19 mouse cellular contexts compared by ENCODE assay signal in the genomic region with DNA sequence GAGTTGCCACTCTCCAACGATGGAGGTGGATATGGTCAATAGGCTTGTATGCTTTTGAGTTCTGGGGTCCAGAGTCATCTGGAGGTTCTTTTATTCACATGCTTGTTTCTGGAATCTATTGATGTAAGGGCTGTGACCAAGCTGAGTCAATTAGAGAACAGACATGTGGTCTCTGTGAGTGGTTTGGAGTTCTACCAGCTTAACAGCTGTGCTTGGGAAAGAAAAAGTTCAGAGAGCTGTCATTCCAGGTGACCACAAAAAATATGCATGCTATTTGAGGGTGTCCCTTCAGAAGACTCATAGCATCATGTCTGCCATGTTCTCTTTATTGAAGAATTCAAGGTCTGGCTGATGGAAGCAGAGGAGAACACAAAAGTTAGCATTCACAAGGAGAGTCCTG. TPM values are rescaled to one million over a fixed set of nuclear protein-coding genes. Genes with fewer than 3 reads are reported as not detected.
A peak's percentile ranks its signal among the peaks of the same experiment; 100 is the strongest.
DNase-seq lines count a peak whose midpoint lies in the region; TF ChIP-seq lines count a peak whose summit lies in the region.
"Had no signal": no experiment of that assay in that cellular context is flagged by ENCODE, and none has a peak within 500 bp of the region (broad histone marks: within the 10 kb centered on the region; RNA-seq: fewer than 3 reads in every experiment).

No protein-coding gene starts in this region.

- dilution Hi-C loops in CH12.LX (cut with MboI; ENCODE audit: extremely low pct_ligation_motif_present, extremely low pct_unique_long_range_greater_than_20kb, low sequenced_read_pairs), result no loop called here

- no peaks in the 10 kb centered on the region for H3K79me2 ChIP-seq in CH12.LX (replicated peaks; ENCODE audit: control insufficient read depth, extremely low read depth, insufficient read depth, poor library complexity, severe bottlenecking)

- no peaks in the 10 kb centered on the region for H3K36me3 ChIP-seq in CH12.LX (replicated peaks in 1 of 2; ENCODE audit: control insufficient read depth in 1 of 2, insufficient read depth in 1 of 2, low read length in 1 of 2)
- H3K36me3 ChIP-seq: forebrain, embryonic 12.5 days; heart, embryonic 15.5 days; hindbrain, embryonic 15.5 days had no signal

- no peaks in the 10 kb centered on the region for H3K9me3 ChIP-seq in CH12.LX (replicated peaks; ENCODE audit: low read length)
- H3K9me3 ChIP-seq: forebrain, embryonic 12.5 days; heart, embryonic 15.5 days; hindbrain, embryonic 15.5 days had no signal

- peaks cover 2 to 33% of the 10 kb centered on the region in 2 experiments; a peak in 3 of 4 replicates for H3K4me1 ChIP-seq in CH12.LX (ENCODE audit: control insufficient read depth in 1 of 2, insufficient read depth in 2 of 2)
- H3K4me1 ChIP-seq: forebrain, embryonic 12.5 days had no signal

- no peak for TF ChIP-seq RAD21 in CH12.LX (IDR thresholded peaks at IDR 0.05; ENCODE audit: low read depth, low read length)

- H3K27me3 ChIP-seq in CH12.LX (replicated peaks), result no peaks in the 10 kb centered on the region
- H3K27me3 ChIP-seq: forebrain, embryonic 12.5 days; heart, embryonic 15.5 days; hindbrain, embryonic 15.5 days had no signal

- no peak overlapping the region for H3K4me3 ChIP-seq in CH12.LX (replicated peaks in 1 of 3; ENCODE audit: low read depth in 2 of 3, low read length in 2 of 3, poor library complexity in 1 of 3)
- H3K4me3 ChIP-seq: forebrain, embryonic 12.5 days; heart, embryonic 15.5 days; hindbrain, embryonic 15.5 days had no signal

- TF ChIP-seq CTCF in CH12.LX (conservative IDR thresholded peaks at IDR 0.05 in 1 of 2, IDR thresholded peaks at IDR 0.05 in 1 of 2; ENCODE audit: low read depth in 2 of 2, low read length in 2 of 2), result no peak

- no peak for TF ChIP-seq POLR2A in CH12.LX (IDR thresholded peaks at IDR 0.05; ENCODE audit: low read depth, low read length)

- no peak overlapping the region for H3K27ac ChIP-seq in CH12.LX (ENCODE audit: insufficient read depth, low read depth)
- H3K27ac ChIP-seq: forebrain, embryonic 12.5 days; heart, embryonic 15.5 days; hindbrain, embryonic 15.5 days had no signal

- intact Hi-C loops in heart, postnatal 10 days (cut with DNase I), result loop anchor here (5.0 kb wide), 1 partner anchor 52 kb away; a partner anchor contains a TSS
- intact Hi-C loops in heart, postnatal 25 days (cut with DNase I), result no loop called here

- H3K4me2 ChIP-seq in CH12.LX (ENCODE audit: insufficient read depth, low read depth, poor library complexity, severe bottlenecking), result no peak overlapping the region
- H3K4me2 ChIP-seq: forebrain, embryonic 12.5 days; heart, embryonic 11.5 days; heart, embryonic 15.5 days; hindbrain, embryonic 15.5 days had no signal

- in situ Hi-C loops in CH12.LX (cut with MboI; ENCODE audit: low pct_ligation_motif_present, low pct_unique_long_range_greater_than_20kb, low sequenced_read_pairs), result no loop called here

- peak; percentile 91 for TF ChIP-seq EP300 in CH12.LX (IDR thresholded peaks at IDR 0.05; ENCODE audit: low read length)

- H3K9ac ChIP-seq in CH12.LX (ENCODE audit: insufficient read depth, low read depth), result no peak overlapping the region
- H3K9ac ChIP-seq: forebrain, embryonic 12.5 days; heart, embryonic 15.5 days; hindbrain, embryonic 15.5 days had no signal

- peak; percentile 12 to 14 for DNase-seq in cerebellum, postnatal 10 days
- no peak for DNase-seq in cerebellum, adult 11-12 months
- DNase-seq in heart, postnatal 10 days, result peak; percentile 13 to 27
- no peak for DNase-seq in heart, postnatal 25 days (ENCODE audit: low spot score)
- DNase-seq in CH12.LX (ENCODE audit: extremely low read depth), result peak; percentile 61
- peak; percentile 71 for DNase-seq in fibroblast of lung, adult 2 months (ENCODE audit: low read depth)
- DNase-seq in layer of hippocampus, adult 8-10 months (ENCODE audit: low spot score in 2 of 2), result no peak
- no peak for DNase-seq in spleen, postnatal 14 days (ENCODE audit: low spot score in 2 of 2)
- DNase-seq: adrenal gland, adult 2 months; adrenal gland, postnatal 36 days; cerebellum, adult 8-10 months; cerebellum, postnatal 25 days; gastrocnemius, postnatal 14 days; kidney, adult 2 months had no signal

TF ChIP-seq in CH12.LX, 34 proteins besides CTCF, POLR2A, EP300 and RAD21:
- TF ChIP-seq SIN3A (IDR thresholded peaks at IDR 0.05; ENCODE audit: low read length) (0 out of 2 replicates have a peak, but pooled peaks have one; percentile 34), CHD2 (IDR thresholded peaks at IDR 0.05; ENCODE audit: low read length) (0 out of 2 replicates have a peak, but pooled peaks have one; percentile 14), MAFK (IDR thresholded peaks at IDR 0.05; ENCODE audit: insufficient replicate concordance, low read length) (0 out of 2 replicates have a peak, but pooled peaks have one; percentile 39), ETS1 (conservative IDR thresholded peaks at IDR 0.05; ENCODE audit: low read depth, low read length) (peak; percentile 97), UBTF (IDR thresholded peaks at IDR 0.05; ENCODE audit: low read depth, low read length) (no peak), KAT2A (IDR thresholded peaks at IDR 0.05; ENCODE audit: insufficient replicate concordance, low read length) (no peak), JUND (conservative IDR thresholded peaks at IDR 0.05; ENCODE audit: low read depth, low read length) (peak; percentile 65), TCF12 (IDR thresholded peaks at IDR 0.05; ENCODE audit: low read depth, low read length) (peak; percentile 60; the same call in 1 of the 2 replicates), IRF4 (IDR thresholded peaks at IDR 0.05; ENCODE audit: low read depth, low read length) (peak; percentile 92), RCOR1 (conservative IDR thresholded peaks at IDR 0.05; ENCODE audit: low read depth, low read length) (no peak), BHLHE40 (IDR thresholded peaks at IDR 0.05; ENCODE audit: low read depth, low read length) (peak; percentile 66), JUN (IDR thresholded peaks at IDR 0.05; ENCODE audit: insufficient read depth, low read depth, low read length) (peak; percentile 46; the same call in 1 of the 2 replicates), USF1 (IDR thresholded peaks at IDR 0.05; ENCODE audit: low read depth, low read length) (no peak), MXI1 (IDR thresholded peaks at IDR 0.05; ENCODE audit: low read depth, low read length) (no peak), MAZ (IDR thresholded peaks at IDR 0.05; ENCODE audit: low read depth, low read length) (no peak), E2F4 (IDR thresholded peaks at IDR 0.05; ENCODE audit: insufficient replicate concordance, low read depth, low read length) (no peak), GABPA (IDR thresholded peaks at IDR 0.05; ENCODE audit: insufficient replicate concordance, low read depth, low read length) (no peak), NELFE (IDR thresholded peaks at IDR 0.05; ENCODE audit: low read depth, low read length) (no peak), MYC (IDR thresholded peaks at IDR 0.05; ENCODE audit: low read depth, low read length) (0 out of 2 replicates have a peak, but pooled peaks have one; percentile 44), MEF2A (IDR thresholded peaks at IDR 0.05; ENCODE audit: borderline replicate concordance, low read depth, low read length) (peak; percentile 52; the same call in 1 of the 2 replicates)

RNA-seq across cellular contexts. Expression of a gene that starts 53.9 kb away (rescaled TPM):
- total RNA-seq in heart, postnatal 10 days (2021), result 1 to 10 TPM; 8.8 to 9.1 TPM
- total RNA-seq in heart, postnatal 25 days (2021), result 1 to 10 TPM; 3.7 to 4.3 TPM
- 0.13 TPM in 2 replicates for total RNA-seq in CH12.LX (2012; rRNA removed)
- not detected in 2 replicates for total RNA-seq in CH12.LX (2014; rRNA removed)
- polyA plus RNA-seq in CH12.LX (2012; ENCODE audit: insufficient read length, low read depth), result not detected in 2 replicates
- total RNA-seq in layer of hippocampus, adult 8-10 months (2022), result 100 to 1,000 TPM; 156 to 185 (median 171) TPM
- total RNA-seq: MEL had no signal

Comparison
In these comparisons a context has a peak if more than half of its experiments do, and no peak if none do; other contexts are left out.
1. DNase-seq: peak in cerebellum, postnatal 10 days (2 of 2), heart, postnatal 10 days (2 of 2), CH12.LX (single experiment) and fibroblast of lung, adult 2 months (single experiment); none in cerebellum, adult 11-12 months (single experiment), heart, postnatal 25 days (single experiment), layer of hippocampus, adult 8-10 months (0 of 2) and spleen, postnatal 14 days (0 of 2).
2. RNA of a gene that starts 53.9 kb away (total RNA-seq): 156 to 185 TPM in layer of hippocampus, adult 8-10 months; 8.8 to 9.1 TPM in heart, postnatal 10 days, 3.7 to 4.3 TPM in heart, postnatal 25 days and 0.13 TPM in CH12.LX; every median in the first group is over 10 times any median in the second.